Mouse (Mus musculus) lung, adult 2 months (tissue): ENCODE results near the gene Ptges3.

Experiments used
- CTCF ChIP-seq: fragments of 200-500 bp; IDR thresholded peaks from 2 replicates; pipeline ENCODE4 v1.5.1; 2011; ENCODE audit warnings: mild to moderate bottlenecking, low read length, control low read depth; ENCODE audit not compliant: insufficient read depth
- POLR2A ChIP-seq: fragments of 200-500 bp; IDR thresholded peaks from 2 replicates; pipeline ENCODE4 v1.6.1; 2011; ENCODE audit warnings: low read depth, mild to moderate bottlenecking, control low read depth, low read length, borderline replicate concordance; ENCODE audit errors: extremely low read depth

DNA sequence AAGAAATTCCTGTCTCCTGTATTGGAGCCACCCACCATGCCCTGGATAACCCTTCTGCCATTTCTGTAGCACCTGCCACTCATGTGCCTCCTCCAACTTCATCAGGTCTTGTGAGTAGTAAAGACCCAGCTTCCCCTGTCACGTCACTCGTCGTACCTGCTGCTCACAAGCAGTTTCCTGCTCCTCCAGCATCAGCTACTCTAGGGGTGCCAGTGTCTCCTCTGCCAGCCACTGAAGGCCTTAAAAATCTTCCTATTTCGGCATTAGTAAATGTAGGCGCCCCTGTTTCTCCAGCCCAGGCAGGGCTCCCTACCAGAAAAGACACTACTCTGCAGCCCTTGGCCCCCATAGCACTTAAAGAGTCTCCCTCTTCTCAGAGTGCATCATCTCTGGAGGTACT lies 18.5 kb upstream of the Ptges3 start:
- TF ChIP-seq POLR2A (no peak), CTCF (no peak)
